Mouse (Mus musculus) ES-Bruce4 (cell line): ENCODE measurements around the gene Pex26.

ENCODE experiments used
- CTCF ChIP-seq: IDR thresholded peaks from one replicate; pipeline ENCODE4 v1.8.1; 2011; ENCODE audit warnings: low read depth, low read length
- POLR2A ChIP-seq: IDR thresholded peaks from one replicate; pipeline ENCODE4 v1.8.1; 2011; ENCODE audit warnings: low read length; ENCODE audit not compliant: insufficient read depth

- TF ChIP-seq POLR2A (no peak), CTCF (no peak)
Measured at GRCm38 (mm10) chr6:121194956-121195731, 11.7 kb downstream of the Pex26 start.
